Comparison of ENCODE assay signal across 8 mouse cellular contexts in genomic region chr2:152436983-152437860, GRCm38 (mm10). TPM values are rescaled to one million over a fixed set of nuclear protein-coding genes. Genes with fewer than 3 reads are reported as not detected.
DNase-seq lines count a peak whose midpoint lies in the region; ATAC-seq lines count a peak whose summit lies in the region.

No protein-coding gene starts in this region.

- no peaks in the 10 kb centered on the region for H3K9me3 ChIP-seq in heart, embryonic 14.5 days (ENCODE audit: control insufficient read depth, low read length)
- H3K9me3 ChIP-seq in liver, embryonic 11.5 days (ENCODE audit: control insufficient read depth, low read length): no peaks in the 10 kb centered on the region
- no peaks in the 10 kb centered on the region for H3K9me3 ChIP-seq in stomach, embryonic 14.5 days (ENCODE audit: control insufficient read depth, low read depth, low read length)

- 5% methylated on average over 23 of the region's 23 CpGs for WGBS in heart, embryonic 14.5 days
- 3% methylated on average over 23 of the region's 23 CpGs for WGBS in liver, embryonic 11.5 days
- WGBS in stomach, embryonic 14.5 days: 4% methylated on average over 23 of the region's 23 CpGs

- peaks cover 13 to 21% of the 10 kb centered on the region in 2 experiments for H3K4me1 ChIP-seq in heart, embryonic 14.5 days (ENCODE audit: control insufficient read depth in 2 of 2, insufficient read depth in 2 of 2, low read length in 2 of 2)
- peaks cover 14% of the 10 kb centered on the region for H3K4me1 ChIP-seq in liver, embryonic 11.5 days (replicated peaks; ENCODE audit: control insufficient read depth, insufficient read depth, low read length)
- H3K4me1 ChIP-seq in stomach, embryonic 14.5 days (ENCODE audit: control insufficient read depth, insufficient read depth, low read length): 0 out of 2 replicates have a peak, but pooled peaks cover 5% of the 10 kb centered on the region

- no peaks in the 10 kb centered on the region for H3K27me3 ChIP-seq in heart, embryonic 14.5 days (ENCODE audit: control insufficient read depth, insufficient read depth, low read length)
- no peaks in the 10 kb centered on the region; the same call in 1 of the 2 replicates for H3K27me3 ChIP-seq in liver, embryonic 11.5 days (replicated peaks; ENCODE audit: control insufficient read depth, insufficient read depth, low read length)
- no peaks in the 10 kb centered on the region for H3K27me3 ChIP-seq in stomach, embryonic 14.5 days (ENCODE audit: control insufficient read depth, insufficient read depth, low read length)

- peak; percentile 99 for ATAC-seq in CD4-positive, CD25-positive, alpha-beta regulatory T cell, adult 4 months
- ATAC-seq in heart, embryonic 14.5 days (ENCODE audit: insufficient number of reproducible peaks, insufficient read depth, low FRiP score, low read depth): peak; percentile 54
- ATAC-seq in liver, embryonic 11.5 days (replicated peaks; ENCODE audit: low FRiP score): peak; percentile 74
- peak; percentile 85 for ATAC-seq in stomach, embryonic 14.5 days (ENCODE audit: insufficient number of reproducible peaks, insufficient read depth, low FRiP score, low read depth)

- H3K36me3 ChIP-seq in heart, embryonic 14.5 days (ENCODE audit: control insufficient read depth, insufficient read depth, low read length): no peaks in the 10 kb centered on the region
- H3K36me3 ChIP-seq in liver, embryonic 11.5 days (ENCODE audit: control insufficient read depth, insufficient read depth, low read length): no peaks in the 10 kb centered on the region
- no peaks in the 10 kb centered on the region for H3K36me3 ChIP-seq in stomach, embryonic 14.5 days (ENCODE audit: control insufficient read depth, insufficient read depth, low read length)

- H3K27ac ChIP-seq in heart, embryonic 14.5 days (replicated peaks in 1 of 2; ENCODE audit: control insufficient read depth in 1 of 2, insufficient read depth in 1 of 2, low read depth in 2 of 2, low read length in 2 of 2): peak overlapping the region; percentile 96 to 97
- H3K27ac ChIP-seq in liver, embryonic 11.5 days (ENCODE audit: low read depth, low read length): no peak overlapping the region
- H3K27ac ChIP-seq in stomach, embryonic 14.5 days (ENCODE audit: low read length): no peak overlapping the region

- H3K9ac ChIP-seq in heart, embryonic 14.5 days (ENCODE audit: low read length): peak overlapping the region; percentile 71
- 0 out of 2 replicates have a peak overlapping the region, but pooled peaks have one; percentile 46 for H3K9ac ChIP-seq in liver, embryonic 11.5 days (ENCODE audit: low read depth, low read length)
- peak overlapping the region; percentile 42 for H3K9ac ChIP-seq in stomach, embryonic 14.5 days (replicated peaks; ENCODE audit: low read depth, low read length)

- peak overlapping the region; percentile 24 to 31 for H3K4me3 ChIP-seq in heart, embryonic 14.5 days (ENCODE audit: control insufficient read depth in 1 of 2, insufficient read depth in 1 of 2, low read depth in 1 of 2, low read length in 2 of 2)
- H3K4me3 ChIP-seq in liver, embryonic 11.5 days (ENCODE audit: low read depth, low read length): peak overlapping the region; percentile 44
- peak overlapping the region; percentile 28 for H3K4me3 ChIP-seq in stomach, embryonic 14.5 days (ENCODE audit: low read depth, low read length)

- H3K4me2 ChIP-seq in heart, embryonic 14.5 days (ENCODE audit: low read length): peak overlapping the region; percentile 69
- peak overlapping the region; percentile 83 for H3K4me2 ChIP-seq in liver, embryonic 11.5 days
- peak overlapping the region; percentile 73 for H3K4me2 ChIP-seq in stomach, embryonic 14.5 days (replicated peaks; ENCODE audit: low read depth, low read length)

- peak; percentile 46 for DNase-seq in c-Kit-negative CD71-positive TER-119-positive erythroid progenitor cells, embryonic 14.5 days (ENCODE audit: low read depth, low spot score)
- peak; percentile 27 for DNase-seq in fibroblast of lung, adult 2 months (ENCODE audit: low read depth)
- peak; percentile 92 for DNase-seq in kidney, postnatal 10 days
- DNase-seq in liver, embryonic 11.5 days (ENCODE audit: low spot score): peak; percentile 76
- peak; percentile 71 to 83 for DNase-seq in natural killer cell, adult 2 months (ENCODE audit: low spot score in 2 of 2)

RNA-seq across cellular contexts. Expression of gene 6820408C15Rik, which starts 21.8 kb away (rescaled TPM):
- polyA plus RNA-seq in CD4-positive, CD25-positive, alpha-beta regulatory T cell, adult 4 months (2017; shearing (Covaris generic)): not detected
- polyA plus RNA-seq in heart, embryonic 14.5 days (2014; fragmentation: Nextera tagmentation; extraction: Ambion mirVana): 1.8 and 2.3 TPM in 2 replicates
- polyA plus RNA-seq in liver, embryonic 11.5 days (2014; fragmentation: Nextera tagmentation; extraction: Ambion mirVana): 0.31 and 1.1 TPM in 2 replicates
- 0.33 and 0.69 TPM in 2 replicates for polyA plus RNA-seq in stomach, embryonic 14.5 days (2014; fragmentation: Nextera tagmentation; extraction: Ambion mirVana)

RNA-seq across cellular contexts. Expression of gene Zcchc3, which starts 22.4 kb away (rescaled TPM):
- under 1 TPM; 0.57 to 0.75 TPM for polyA plus RNA-seq in CD4-positive, CD25-positive, alpha-beta regulatory T cell, adult 4 months (2017; shearing (Covaris generic))
- 35.7 and 36.1 TPM in 2 replicates for polyA plus RNA-seq in heart, embryonic 14.5 days (2014; fragmentation: Nextera tagmentation; extraction: Ambion mirVana)
- 41.6 and 44.6 TPM in 2 replicates for polyA plus RNA-seq in liver, embryonic 11.5 days (2014; fragmentation: Nextera tagmentation; extraction: Ambion mirVana)
- 41.0 and 43.5 TPM in 2 replicates for polyA plus RNA-seq in stomach, embryonic 14.5 days (2014; fragmentation: Nextera tagmentation; extraction: Ambion mirVana)

RNA-seq across cellular contexts. Expression of gene Defb23, which starts 27.2 kb away (rescaled TPM):
- not detected for polyA plus RNA-seq in CD4-positive, CD25-positive, alpha-beta regulatory T cell, adult 4 months (2017; shearing (Covaris generic))
- not detected in 2 replicates for polyA plus RNA-seq in heart, embryonic 14.5 days (2014; fragmentation: Nextera tagmentation; extraction: Ambion mirVana)
- polyA plus RNA-seq in liver, embryonic 11.5 days (2014; fragmentation: Nextera tagmentation; extraction: Ambion mirVana): not detected in 2 replicates
- not detected in 2 replicates for polyA plus RNA-seq in stomach, embryonic 14.5 days (2014; fragmentation: Nextera tagmentation; extraction: Ambion mirVana)

RNA-seq across cellular contexts. Expression of gene Sox12, which starts 39.4 kb away (rescaled TPM):
- under 1 TPM; 0.32 to 0.73 TPM for polyA plus RNA-seq in CD4-positive, CD25-positive, alpha-beta regulatory T cell, adult 4 months (2017; shearing (Covaris generic))
- 13.1 and 15.0 TPM in 2 replicates for polyA plus RNA-seq in heart, embryonic 14.5 days (2014; fragmentation: Nextera tagmentation; extraction: Ambion mirVana)
- 8.5 and 9.8 TPM in 2 replicates for polyA plus RNA-seq in liver, embryonic 11.5 days (2014; fragmentation: Nextera tagmentation; extraction: Ambion mirVana)
- 13.6 and 15.7 TPM in 2 replicates for polyA plus RNA-seq in stomach, embryonic 14.5 days (2014; fragmentation: Nextera tagmentation; extraction: Ambion mirVana)

RNA-seq across cellular contexts. Expression of gene Defb20, which starts 39.6 kb away (rescaled TPM):
- not detected for polyA plus RNA-seq in CD4-positive, CD25-positive, alpha-beta regulatory T cell, adult 4 months (2017; shearing (Covaris generic))
- polyA plus RNA-seq in heart, embryonic 14.5 days (2014; fragmentation: Nextera tagmentation; extraction: Ambion mirVana): not detected in 2 replicates
- not detected in 2 replicates for polyA plus RNA-seq in liver, embryonic 11.5 days (2014; fragmentation: Nextera tagmentation; extraction: Ambion mirVana)
- not detected in 2 replicates for polyA plus RNA-seq in stomach, embryonic 14.5 days (2014; fragmentation: Nextera tagmentation; extraction: Ambion mirVana)

Comparison
In these comparisons a context has a peak if more than half of its experiments do, and no peak if none do; other contexts are left out.
1. DNase-seq: peak in every context shown above with its lines; median percentile 92 in kidney, postnatal 10 days; 77 in natural killer cell, adult 2 months; 76 in liver, embryonic 11.5 days; 46 in c-Kit-negative CD71-positive TER-119-positive erythroid progenitor cells, embryonic 14.5 days; 27 in fibroblast of lung, adult 2 months.
2. H3K27ac ChIP-seq: peak in heart, embryonic 14.5 days (2 of 2); none in liver, embryonic 11.5 days (single experiment) and stomach, embryonic 14.5 days (single experiment).
3. RNA of gene Zcchc3, which starts 22.4 kb away (polyA plus RNA-seq): 41.6 to 44.6 TPM in liver, embryonic 11.5 days, 41.0 to 43.5 TPM in stomach, embryonic 14.5 days and 35.7 to 36.1 TPM in heart, embryonic 14.5 days; 0.57 to 0.75 TPM in CD4-positive, CD25-positive, alpha-beta regulatory T cell, adult 4 months; every median in the first group is over 10 times any median in the second.
4. Peak in every context shown above with its lines, with median percentiles within 50 percentile points of each other: ATAC-seq, H3K4me2 ChIP-seq, H3K4me3 ChIP-seq and H3K9ac ChIP-seq.